Mouse (Mus musculus): ENCODE data around the gene Nom1.

GRCm38 (mm10) chr5:29470271-29470670 lies 35.8 kb downstream of the Nom1 start:
- TF ChIP-seq CTCF (IDR thresholded peaks at IDR 0.05; ENCODE audit: low read depth) = no peak
- TF ChIP-seq EP300 (IDR thresholded peaks at IDR 0.05; ENCODE audit: low read depth) = no peak
